ENCODE assay signal across 8 mouse cellular contexts in the genomic region with DNA sequence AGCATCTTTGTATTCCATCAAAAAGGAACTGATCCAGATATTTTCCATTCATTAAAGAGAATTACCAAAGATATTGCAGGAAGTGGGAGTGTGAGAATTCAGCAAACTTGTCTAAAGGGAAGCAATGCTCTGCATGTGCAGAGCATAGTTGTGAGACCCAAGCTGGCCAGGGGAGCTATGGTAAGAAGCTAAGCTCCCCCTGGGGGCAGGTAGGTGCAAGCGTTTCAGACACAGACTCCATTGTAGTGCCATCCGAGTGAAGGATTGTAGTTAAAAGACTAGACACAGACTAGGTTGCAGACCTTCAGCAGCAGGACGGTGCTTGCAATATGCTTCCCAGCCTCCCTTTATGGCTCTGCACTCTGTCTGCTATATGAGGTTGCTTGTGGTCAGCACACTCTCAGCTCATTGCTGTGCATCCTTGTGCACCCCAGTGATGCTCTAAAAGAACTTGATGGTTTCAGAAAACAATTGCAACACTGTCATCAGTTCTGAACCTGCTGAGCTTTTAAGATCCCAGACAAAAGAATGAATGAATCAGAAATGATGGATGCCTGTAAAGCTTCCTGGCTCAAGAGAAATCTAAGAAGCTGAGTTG.
DNase-seq lines count a peak whose midpoint lies in the region; ATAC-seq and TF ChIP-seq lines count a peak whose summit lies in the region.

No protein-coding gene starts in this region.

- no peak overlapping the region for H3K27ac ChIP-seq in gastrocnemius, adult 2 months
- no peak overlapping the region for H3K27ac ChIP-seq in forebrain, postnatal 0 days (ENCODE audit: low read depth, low read length)

- no peaks in the 10 kb centered on the region for H3K27me3 ChIP-seq in forebrain, postnatal 0 days (ENCODE audit: insufficient read depth, low read length)

- WGBS in forebrain, postnatal 0 days, result 10% methylated on average over 3 of the region's 3 CpGs

- H3K9ac ChIP-seq in forebrain, postnatal 0 days, result no peak overlapping the region

- H3K36me3 ChIP-seq in forebrain, postnatal 0 days (ENCODE audit: insufficient read depth), result no peaks in the 10 kb centered on the region

- DNase-seq in gastrocnemius, adult 2 months, result no peak
- DNase-seq in gastrocnemius, postnatal 25 days, result no peak
- DNase-seq in right cerebral cortex, adult 2 months (ENCODE audit: low spot score in 2 of 2), result peak; percentile 5 to 10
- DNase-seq in right cerebral cortex, postnatal 36 days (ENCODE audit: low spot score in 2 of 2), result no peak
- DNase-seq in forebrain, postnatal 0 days, result peak; percentile 17
- no peak for DNase-seq in MN1 (ENCODE audit: low spot score)
- DNase-seq in layer of hippocampus, adult 11-12 months (ENCODE audit: low spot score), result no peak

- no peaks in the 10 kb centered on the region for H3K4me1 ChIP-seq in forebrain, postnatal 0 days (ENCODE audit: insufficient read depth)

- H3K4me3 ChIP-seq in gastrocnemius, adult 2 months, result no peak overlapping the region
- H3K4me3 ChIP-seq in forebrain, postnatal 0 days (ENCODE audit: low read depth, low read length), result no peak overlapping the region

- H3K9me3 ChIP-seq in forebrain, postnatal 0 days (ENCODE audit: low read length), result no peaks in the 10 kb centered on the region

- H3K4me2 ChIP-seq in forebrain, postnatal 0 days (ENCODE audit: low read depth), result no peak overlapping the region

- TF ChIP-seq CTCF in gastrocnemius, adult 2 months (IDR thresholded peaks at IDR 0.05), result peak; percentile 23; the same call in 1 of the 2 replicates
- peak; percentile 42 for TF ChIP-seq CTCF in forebrain, postnatal 0 days (IDR thresholded peaks at IDR 0.05; ENCODE audit: low read depth)

- peak; percentile 47 for ATAC-seq in forebrain, postnatal 0 days
- ATAC-seq in activated CD4-positive, CD25-positive, alpha-beta regulatory T cell, adult 4 months, result no peak

- intact Hi-C loops in gastrocnemius, adult 2 months (cut with DNase I), result no loop called here

Comparison
In these comparisons a context has a peak if more than half of its experiments do, and no peak if none do; other contexts are left out.
1. DNase-seq: peak in right cerebral cortex, adult 2 months (2 of 2) and forebrain, postnatal 0 days (single experiment); none in gastrocnemius, adult 2 months (single experiment), gastrocnemius, postnatal 25 days (single experiment), right cerebral cortex, postnatal 36 days (0 of 2), MN1 (single experiment) and layer of hippocampus, adult 11-12 months (single experiment).